Mouse (Mus musculus) myocyte (in vitro differentiated cells): ENCODE measurements around the gene Slc24a4. TPM values are rescaled to one million over a fixed set of nuclear protein-coding genes. Genes with fewer than 3 reads are reported as not detected.

Experiments
- H3K27me3 ChIP-seq: one replicate; pipeline ENCODE4 v1.6.1; 2011; ENCODE audit not compliant: control insufficient read depth, insufficient read depth, insufficient read length
- H3K36me3 ChIP-seq: one replicate; pipeline ENCODE4 v1.6.1; 2011; ENCODE audit not compliant: control insufficient read depth, insufficient read depth
- H3K4me2 ChIP-seq: one replicate; pipeline ENCODE4 v1.6.1; 2011; ENCODE audit warnings: low read depth, control low read depth
- H3K4me3 ChIP-seq: one replicate; pipeline ENCODE4 v1.5.1; 2011; ENCODE audit warnings: mild to moderate bottlenecking, control low read depth, moderate library complexity
- H3K79me2 ChIP-seq: one replicate; pipeline ENCODE4 v1.6.1; 2011; ENCODE audit not compliant: control insufficient read depth, insufficient read depth
- H3ac ChIP-seq: one replicate; pipeline ENCODE4 v1.6.1; 2011; ENCODE audit not compliant: control insufficient read depth, insufficient read length
- CEBPB ChIP-seq: IDR thresholded peaks from 2 replicates; pipeline ENCODE4 v1.6.1; 2011; ENCODE audit warnings: mild to moderate bottlenecking, moderate library complexity; ENCODE audit not compliant: poor library complexity, insufficient read depth, severe bottlenecking
- E2F4 ChIP-seq: IDR thresholded peaks from one replicate; pipeline ENCODE4 v1.6.1; 2011; ENCODE audit warnings: mild to moderate bottlenecking, control low read depth, moderate library complexity; ENCODE audit not compliant: insufficient read depth
- MAX ChIP-seq: IDR thresholded peaks from one replicate; pipeline ENCODE4 v1.6.1; 2011; ENCODE audit warnings: low read depth, mild to moderate bottlenecking, control low read depth
- MYOD1 ChIP-seq, 3 experiments: IDR thresholded peaks; one replicate each; pipeline ENCODE4 v1.6.1; 2011; ENCODE audit warnings: control low read depth in 2 of 3, low read depth in 2 of 3, mild to moderate bottlenecking in 2 of 3, moderate library complexity in 1 of 3; ENCODE audit not compliant: insufficient read length in 2 of 3, control insufficient read depth in 1 of 3
- MYOG ChIP-seq, 3 experiments: IDR thresholded peaks; one replicate each; pipeline ENCODE4 v1.6.1; 2011; ENCODE audit warnings: control low read depth in 2 of 3, low read depth in 2 of 3, mild to moderate bottlenecking in 2 of 3; ENCODE audit not compliant: insufficient read length in 2 of 3, control insufficient read depth in 1 of 3, insufficient read depth in 1 of 3
- POLR2A ChIP-seq: IDR thresholded peaks from one replicate; pipeline ENCODE4 v1.6.1; 2011; ENCODE audit warnings: low read depth, mild to moderate bottlenecking, control low read depth, moderate library complexity; ENCODE audit not compliant: insufficient read length
- POLR2AphosphoS2 ChIP-seq: IDR thresholded peaks from one replicate; pipeline ENCODE4 v1.6.1; 2011; ENCODE audit warnings: low read depth, control low read depth; ENCODE audit not compliant: insufficient read length
- REST ChIP-seq: IDR thresholded peaks from one replicate; pipeline ENCODE4 v1.6.1; 2011; ENCODE audit warnings: mild to moderate bottlenecking, control low read depth, moderate library complexity; ENCODE audit not compliant: insufficient read depth, insufficient read length
- SRF ChIP-seq: IDR thresholded peaks from one replicate; pipeline ENCODE4 v1.6.1; 2011; ENCODE audit warnings: low read depth; ENCODE audit not compliant: control insufficient read depth, insufficient read length
- TCF12 ChIP-seq: IDR thresholded peaks from one replicate; pipeline ENCODE4 v1.6.1; 2011; ENCODE audit warnings: mild to moderate bottlenecking, control low read depth; ENCODE audit not compliant: poor library complexity, insufficient read depth, severe bottlenecking
- TCF3 ChIP-seq: IDR thresholded peaks from one replicate; pipeline ENCODE4 v1.6.1; 2011; ENCODE audit warnings: low read depth, control low read depth; ENCODE audit not compliant: insufficient read length
- USF1 ChIP-seq: IDR thresholded peaks from one replicate; pipeline ENCODE4 v1.6.1; 2011; ENCODE audit warnings: low read depth, mild to moderate bottlenecking, control low read depth, moderate library complexity
- polyA plus RNA-seq: library from polyadenylated mRNA; unstranded; fragments of >200 nt; fragmentation: generic; extraction: Trizol; gene quantifications from one replicate; pipeline ENCODE4 v1.2.1, GENCODE M21; 2012; ENCODE audit warnings: missing spikeins

Slc24a4 gene
- polyA plus RNA-seq, 1 experiment, result 0.01 TPM

DNA sequence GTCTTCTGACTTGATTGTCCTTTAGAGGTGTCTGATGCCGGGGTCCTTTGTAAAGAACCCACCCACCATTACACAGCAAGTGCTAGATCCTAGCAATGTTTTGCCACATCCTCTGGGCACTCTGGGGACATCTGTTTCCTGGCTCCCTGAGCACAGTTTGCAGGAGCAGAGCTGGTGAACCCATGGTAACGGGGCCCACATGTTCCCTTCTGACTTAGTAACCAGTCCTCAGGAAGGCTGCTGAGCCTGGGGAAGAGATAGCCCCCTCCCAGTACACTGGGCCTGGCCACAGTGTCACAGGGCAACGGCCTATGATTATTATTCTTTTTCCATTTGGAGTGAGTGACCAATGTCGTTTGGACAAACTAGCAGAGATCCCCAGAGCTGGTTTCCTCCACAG, 19.1 kb downstream of the Slc24a4 start:
- no peak for TF ChIP-seq CEBPB
- no peak for TF ChIP-seq POLR2A
- no peak for TF ChIP-seq MAX
- no peak for TF ChIP-seq TCF12
- no peak for TF ChIP-seq TCF3
- TF ChIP-seq MYOD1 (IDR thresholded peaks at IDR 0.05; ENCODE audit: control insufficient read depth in 1 of 3, insufficient read length in 2 of 3, low read depth in 2 of 3), result no peak
- no peak for TF ChIP-seq MYOG (IDR thresholded peaks at IDR 0.05; ENCODE audit: control insufficient read depth in 1 of 3, insufficient read depth in 1 of 3, insufficient read length in 2 of 3, low read depth in 2 of 3)
- TF ChIP-seq E2F4, result no peak
- no peak for TF ChIP-seq REST
- TF ChIP-seq SRF, result no peak
- no peak for TF ChIP-seq USF1
- no peak for TF ChIP-seq POLR2AphosphoS2
- Histone ChIP-seq H3K4me3 (no peak overlapping the region), H3K79me2 (no peaks in the 10 kb centered on the region), H3K36me3 (no peaks in the 10 kb centered on the region), H3K27me3 (no peaks in the 10 kb centered on the region), H3K4me2 (no peak overlapping the region), H3ac (no peak overlapping the region)

DNA sequence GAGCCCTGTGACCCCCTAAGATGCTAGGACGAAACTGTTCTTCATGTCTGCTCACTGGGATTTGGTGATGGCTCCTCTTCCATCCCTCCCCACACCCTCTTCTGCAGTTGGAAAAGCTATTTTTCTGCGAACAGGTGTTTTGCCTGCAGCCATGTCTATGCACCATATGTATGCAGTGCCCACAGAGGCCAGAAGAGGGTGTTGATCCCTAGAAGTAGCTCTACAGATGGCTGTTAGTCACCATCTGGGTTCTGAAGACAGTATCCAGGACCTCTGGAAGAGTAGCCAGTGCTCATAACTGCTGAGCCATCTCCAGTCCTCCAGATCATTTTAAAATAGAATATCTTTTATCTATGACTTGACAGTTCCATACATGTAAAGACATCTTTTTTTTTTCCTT, 20.2 kb downstream of the Slc24a4 start:
- no peak overlapping the region for H3K4me3 ChIP-seq
- H3K36me3 ChIP-seq, result no peaks in the 10 kb centered on the region
- H3K27me3 ChIP-seq, result no peaks in the 10 kb centered on the region
- no peak for TF ChIP-seq REST
- no peak overlapping the region for H3ac ChIP-seq
- no peaks in the 10 kb centered on the region for H3K79me2 ChIP-seq
- no peak overlapping the region for H3K4me2 ChIP-seq

DNA sequence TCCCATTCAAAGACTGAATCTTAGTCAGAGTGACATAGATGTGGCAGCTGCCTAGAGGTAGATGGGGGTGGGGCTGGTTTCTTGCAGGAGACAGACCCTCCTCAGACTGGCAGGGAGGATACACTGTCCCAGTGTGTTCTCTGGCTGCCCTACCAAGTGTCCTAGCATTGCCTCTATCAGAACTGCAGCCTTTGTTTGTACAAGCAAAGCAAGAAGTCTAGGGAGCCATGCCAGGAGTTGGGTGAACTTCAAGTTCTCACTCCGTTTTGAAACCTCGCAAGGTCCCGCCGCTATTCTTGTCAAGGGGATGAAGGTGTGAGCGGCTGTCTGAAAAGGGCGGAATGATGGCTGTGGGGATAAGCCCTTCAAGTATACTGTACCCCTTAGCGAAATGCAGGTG, 22.7 kb downstream of the Slc24a4 start:
- TF ChIP-seq POLR2AphosphoS2 (no peak), TCF12 (no peak), TCF3 (no peak), CEBPB (no peak), POLR2A (no peak), REST (no peak), MYOD1 (IDR thresholded peaks at IDR 0.05; ENCODE audit: control insufficient read depth in 1 of 3, insufficient read length in 2 of 3, low read depth in 2 of 3) (no peak), SRF (no peak), MYOG (IDR thresholded peaks at IDR 0.05; ENCODE audit: control insufficient read depth in 1 of 3, insufficient read depth in 1 of 3, insufficient read length in 2 of 3, low read depth in 2 of 3) (no peak), USF1 (no peak), MAX (no peak), E2F4 (no peak)
- Histone ChIP-seq H3ac (no peak overlapping the region), H3K27me3 (no peaks in the 10 kb centered on the region), H3K4me3 (no peak overlapping the region), H3K36me3 (no peaks in the 10 kb centered on the region), H3K79me2 (no peaks in the 10 kb centered on the region), H3K4me2 (no peak overlapping the region)

DNA sequence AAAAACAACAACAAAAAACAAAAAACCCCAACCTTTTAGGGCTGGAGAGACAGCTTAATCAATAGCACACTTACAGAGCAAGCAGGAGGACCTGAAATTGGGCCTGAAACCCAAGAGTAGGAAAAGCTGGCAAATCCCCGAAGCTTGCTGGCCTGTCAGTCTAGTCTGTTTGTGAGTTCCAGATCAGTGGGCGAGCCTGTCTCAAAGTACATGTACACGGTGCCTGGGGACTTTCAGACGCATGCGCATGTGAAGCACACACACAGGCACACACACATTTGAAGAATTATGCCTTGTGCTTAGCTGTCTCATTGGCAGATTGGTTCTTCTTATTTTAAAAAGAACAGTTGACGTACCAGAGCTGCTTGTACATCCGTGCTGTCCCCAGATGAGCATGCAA, 25.3 kb downstream of the Slc24a4 start:
- TF ChIP-seq REST, result no peak
- no peak for TF ChIP-seq USF1
- TF ChIP-seq E2F4, result no peak
- TF ChIP-seq MAX, result no peak
- no peak for TF ChIP-seq POLR2A
- TF ChIP-seq TCF3, result no peak
- no peak for TF ChIP-seq TCF12
- no peak for TF ChIP-seq CEBPB
- TF ChIP-seq MYOD1 (IDR thresholded peaks at IDR 0.05; ENCODE audit: control insufficient read depth in 1 of 3, insufficient read length in 2 of 3, low read depth in 2 of 3), result no peak
- TF ChIP-seq POLR2AphosphoS2, result no peak
- no peak for TF ChIP-seq SRF
- TF ChIP-seq MYOG (IDR thresholded peaks at IDR 0.05; ENCODE audit: control insufficient read depth in 1 of 3, insufficient read depth in 1 of 3, insufficient read length in 2 of 3, low read depth in 2 of 3), result no peak
- Histone ChIP-seq H3K27me3 (no peaks in the 10 kb centered on the region), H3ac (no peak overlapping the region), H3K36me3 (no peaks in the 10 kb centered on the region), H3K79me2 (no peaks in the 10 kb centered on the region), H3K4me3 (no peak overlapping the region), H3K4me2 (no peak overlapping the region)

DNA sequence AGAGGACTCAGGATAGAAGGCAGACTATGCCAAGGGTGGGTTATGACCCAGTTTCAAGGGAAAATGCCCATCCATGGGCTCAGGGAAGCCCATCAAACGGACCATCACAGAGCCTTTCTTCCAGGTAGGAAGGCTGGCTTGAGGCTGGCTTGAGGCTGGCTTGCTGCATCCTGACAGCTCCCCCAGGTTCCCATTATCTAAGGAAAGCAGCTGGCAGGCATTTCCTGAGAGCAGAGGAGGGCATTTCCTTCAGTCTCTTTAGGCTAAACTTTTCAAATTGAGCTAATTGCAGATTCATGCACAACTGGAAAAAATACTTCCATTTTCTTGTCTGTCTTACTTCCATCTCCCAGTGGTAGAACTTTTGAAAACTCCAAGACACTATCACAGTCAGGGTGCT, 26.3 kb downstream of the Slc24a4 start:
- H3K79me2 ChIP-seq, result no peaks in the 10 kb centered on the region
- no peak overlapping the region for H3K4me2 ChIP-seq
- no peaks in the 10 kb centered on the region for H3K36me3 ChIP-seq
- no peak overlapping the region for H3K4me3 ChIP-seq
- no peaks in the 10 kb centered on the region for H3K27me3 ChIP-seq
- TF ChIP-seq TCF12, result no peak
- no peak for TF ChIP-seq TCF3
- TF ChIP-seq POLR2AphosphoS2, result no peak
- no peak for TF ChIP-seq CEBPB
- no peak for TF ChIP-seq MYOG (IDR thresholded peaks at IDR 0.05; ENCODE audit: control insufficient read depth in 1 of 3, insufficient read depth in 1 of 3, insufficient read length in 2 of 3, low read depth in 2 of 3)
- no peak for TF ChIP-seq SRF
- no peak for TF ChIP-seq USF1
- no peak for TF ChIP-seq REST
- no peak for TF ChIP-seq E2F4
- no peak for TF ChIP-seq MYOD1 (IDR thresholded peaks at IDR 0.05; ENCODE audit: control insufficient read depth in 1 of 3, insufficient read length in 2 of 3, low read depth in 2 of 3)
- TF ChIP-seq POLR2A, result no peak
- TF ChIP-seq MAX, result no peak
- no peak overlapping the region for H3ac ChIP-seq
